Mouse (Mus musculus): ENCODE results near the gene Mageb16. TPM values are rescaled to one million over a fixed set of nuclear protein-coding genes. Genes with fewer than 3 reads are reported as not detected.

Mageb16 gene
- 0.10 TPM in 1 of 2 replicates, not detected in the other for polyA plus RNA-seq (2015; fragmentation: Nextera tagmentation; extraction: Ambion mirVana)

DNA sequence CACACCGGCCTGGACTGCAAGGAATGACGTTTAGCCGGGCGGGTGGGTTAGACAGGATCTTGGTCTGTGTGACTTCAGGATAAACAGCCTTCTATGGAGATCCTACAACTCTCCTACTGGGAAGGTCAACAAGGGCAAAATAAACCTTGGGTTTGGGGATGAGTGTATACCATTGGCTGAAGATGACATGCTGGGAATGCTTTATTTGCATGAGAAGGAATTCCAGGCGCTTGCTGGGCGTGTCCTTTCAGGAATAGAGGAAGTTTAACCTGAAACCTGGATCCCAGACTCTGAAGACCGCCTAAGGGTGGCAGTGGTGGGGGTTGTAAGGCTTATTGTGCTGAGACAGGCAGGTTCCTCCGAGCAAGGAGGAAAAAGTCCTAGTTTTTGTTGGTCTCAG, at the start of gene Mageb16:
TSS of gene Mageb16 (minus strand) at position 25 of the 400 bp plus-strand sequence.
- 60% methylated on average over 8 of the region's 8 CpGs for WGBS
- no peak within 1 kb of the TSS for H3K27ac ChIP-seq

DNA sequence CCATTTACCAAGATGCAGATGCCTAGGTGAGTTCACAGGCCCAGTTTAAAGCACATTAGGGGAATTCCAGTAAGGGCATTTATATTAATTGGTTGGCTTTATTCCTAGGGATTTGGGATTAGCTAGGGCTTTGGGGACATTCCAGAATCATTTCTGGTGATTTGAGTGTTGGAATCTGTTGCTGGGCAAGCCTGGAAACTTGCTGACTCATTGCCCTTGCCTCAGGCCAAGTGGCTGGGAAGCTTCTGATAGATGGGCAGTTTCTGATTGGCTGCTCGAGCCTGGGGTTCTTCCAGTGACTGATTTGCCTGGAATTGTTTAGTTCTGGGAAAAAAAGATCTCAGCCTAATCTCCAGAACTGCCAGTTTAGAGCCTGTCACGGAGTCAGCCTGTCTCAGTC, 20.1 kb downstream of the Mageb16 start:
- no peak overlapping the region for H3K27ac ChIP-seq
- 43% methylated on average over 2 of the region's 2 CpGs for WGBS
- H3K4me2 ChIP-seq: no peak overlapping the region
- no peaks in the 10 kb centered on the region for H3K4me1 ChIP-seq
- no peak overlapping the region for H3K9ac ChIP-seq
- no peaks in the 10 kb centered on the region for H3K9me3 ChIP-seq
- ATAC-seq (ENCODE audit: borderline replicate concordance, extremely low read depth, low FRiP score, low TSS enrichment): no peak
- no peak overlapping the region for H3K4me3 ChIP-seq
- no peaks in the 10 kb centered on the region for H3K27me3 ChIP-seq
- no peaks in the 10 kb centered on the region for H3K36me3 ChIP-seq

More for the DNA sequence above, at the start of gene Mageb16:
- Histone ChIP-seq H3K27me3 (no peaks in the 10 kb centered on the region), H3K9me3 (no peaks in the 10 kb centered on the region), H3K4me1 (no peaks in the 10 kb centered on the region), H3K4me3 (no peak within 1 kb of the TSS), H3K36me3 (no peaks in the 10 kb centered on the region), H3K4me2 (no peak within 1 kb of the TSS), H3K9ac (no peak within 1 kb of the TSS)
- no peak for ATAC-seq (ENCODE audit: borderline replicate concordance, extremely low read depth, low FRiP score, low TSS enrichment)

- Histone ChIP-seq H3K9ac (no peak overlapping the region), H3K4me1 (no peaks in the 10 kb centered on the region), H3K36me3 (no peaks in the 10 kb centered on the region), H3K4me3 (no peak overlapping the region), H3K9me3 (no peaks in the 10 kb centered on the region), H3K4me2 (no peak overlapping the region), H3K27me3 (no peaks in the 10 kb centered on the region), H3K27ac (no peak overlapping the region)
- no peak for ATAC-seq (ENCODE audit: borderline replicate concordance, extremely low read depth, low FRiP score, low TSS enrichment)
- WGBS: 83% methylated on average over 15 of the region's 15 CpGs
These were observed 35.8 kb downstream of the Mageb16 start for GRCm38 (mm10) chrX:79635396-79635795.

DNA sequence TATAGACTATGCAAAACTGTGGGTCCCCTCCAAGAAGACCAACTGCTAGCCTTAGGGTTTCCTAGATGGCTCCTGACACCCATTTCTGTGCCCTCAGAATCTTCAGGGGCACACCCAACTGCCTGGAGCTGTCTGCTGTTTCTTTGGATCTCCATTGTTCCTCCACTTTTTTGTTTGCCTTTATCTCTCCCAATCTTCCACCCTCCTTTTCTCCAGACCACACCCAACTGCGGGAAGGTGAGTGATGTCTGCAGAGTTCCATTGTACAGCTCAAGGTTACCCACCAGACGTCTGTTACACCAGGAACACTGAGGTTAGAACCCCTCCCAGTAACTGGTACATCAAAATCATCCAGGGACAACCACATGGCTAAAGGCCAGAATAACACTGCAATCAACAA, 64.8 kb downstream of the Mageb16 start:
- H3K27ac ChIP-seq: no peak overlapping the region
- H3K9me3 ChIP-seq: no peaks in the 10 kb centered on the region
- no peaks in the 10 kb centered on the region for H3K36me3 ChIP-seq
- no peaks in the 10 kb centered on the region for H3K4me1 ChIP-seq
- H3K27me3 ChIP-seq: no peaks in the 10 kb centered on the region
- no peak overlapping the region for H3K9ac ChIP-seq
- WGBS: 70% methylated on average over 2 of the region's 2 CpGs
- no peak for ATAC-seq (ENCODE audit: borderline replicate concordance, extremely low read depth, low FRiP score, low TSS enrichment)
- no peak overlapping the region for H3K4me2 ChIP-seq
- H3K4me3 ChIP-seq: no peak overlapping the region

Other genes starting within 250 kb of the Mageb16 start
- 0.57 and 0.70 TPM in 2 replicates for gene Gm7173, start 154.2 kb downstream of the Mageb16 start, polyA plus RNA-seq (2015; fragmentation: Nextera tagmentation; extraction: Ambion mirVana)

Data from lung, embryonic 15.5 days (tissue).